Mouse (Mus musculus): ENCODE data around the gene Bms1. TPM values are rescaled to one million over a fixed set of nuclear protein-coding genes. Genes with fewer than 3 reads are reported as not detected.

Bms1 gene
- polyA plus RNA-seq, 1 experiment from 2014 or later = 49.2 TPM

DNA sequence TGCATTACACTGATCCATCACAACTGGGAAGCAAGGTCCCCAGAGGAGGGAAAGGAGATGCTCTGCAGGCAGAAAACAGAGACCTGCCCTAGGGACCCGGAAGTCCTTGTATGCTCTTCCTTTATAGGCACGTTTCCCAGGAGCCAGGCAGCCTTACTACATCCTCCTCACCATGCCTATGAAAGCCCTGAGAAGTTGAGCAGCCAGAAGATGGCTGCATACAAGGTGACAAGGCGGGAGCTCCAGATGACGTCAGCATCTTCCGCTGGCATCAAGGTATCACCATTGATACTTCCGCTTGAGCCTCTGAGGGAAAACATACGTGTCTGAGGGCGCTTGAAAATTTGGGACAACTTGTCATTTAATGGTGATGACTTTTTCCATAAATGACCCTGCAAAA lies 72.0 kb downstream of the Bms1 start:
- Histone ChIP-seq H3K4me1 (replicated peaks; ENCODE audit: control insufficient read depth, insufficient read depth, low read length) (no peaks in the 10 kb centered on the region), H3K27ac (ENCODE audit: low read depth, low read length) (no peak overlapping the region), H3K9me3 (ENCODE audit: control insufficient read depth, low read length) (no peaks in the 10 kb centered on the region), H3K27me3 (ENCODE audit: control insufficient read depth, insufficient read depth, low read length) (no peaks in the 10 kb centered on the region), H3K4me3 (ENCODE audit: low read depth, low read length) (no peak overlapping the region), H3K36me3 (ENCODE audit: control insufficient read depth, insufficient read depth, low read length) (no peaks in the 10 kb centered on the region), H3K4me2 (ENCODE audit: low read depth, low read length, severe bottlenecking) (no peak overlapping the region), H3K9ac (ENCODE audit: low read length) (no peak overlapping the region)
- 88% methylated on average over 8 of the region's 8 CpGs for WGBS
- ATAC-seq (replicated peaks; ENCODE audit: low FRiP score) = no peak
- no peak for DNase-seq (ENCODE audit: low spot score)

DNA sequence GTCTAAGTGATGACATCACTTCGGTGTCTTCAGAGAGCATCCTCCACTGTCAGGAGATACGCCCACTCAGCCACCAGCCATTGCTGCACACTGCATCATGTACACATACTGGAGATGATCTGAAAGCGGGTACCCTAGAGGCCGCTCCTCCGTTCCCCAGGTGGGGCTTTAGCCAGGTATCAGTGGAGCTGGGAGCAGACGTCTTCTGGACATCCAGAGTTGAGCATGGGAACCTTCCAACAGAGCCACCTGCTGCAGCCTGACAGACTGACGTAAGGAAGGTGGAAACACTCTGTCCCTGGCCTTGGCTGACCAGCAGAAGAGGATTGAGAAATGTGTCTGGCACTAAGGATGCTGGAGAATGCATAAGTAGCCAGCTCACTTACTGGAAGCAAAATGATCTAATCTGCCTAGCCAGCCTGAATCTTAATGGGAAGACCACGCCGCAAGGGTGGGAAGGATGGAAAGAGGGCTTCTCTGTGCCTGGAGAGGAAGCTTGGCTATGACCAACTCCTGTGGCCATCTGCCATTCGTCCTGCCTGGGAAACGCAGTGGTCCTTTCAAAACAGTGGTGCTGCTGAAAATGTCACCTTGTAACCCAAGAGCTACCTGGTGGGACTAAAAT lies 77.3 kb downstream of the Bms1 start:
- Histone ChIP-seq H3K36me3 (ENCODE audit: control insufficient read depth, insufficient read depth, low read length) (no peaks in the 10 kb centered on the region), H3K27ac (ENCODE audit: low read depth, low read length) (no peak overlapping the region), H3K4me3 (ENCODE audit: low read depth, low read length) (no peak overlapping the region), H3K4me1 (replicated peaks; ENCODE audit: control insufficient read depth, insufficient read depth, low read length) (no peaks in the 10 kb centered on the region), H3K4me2 (ENCODE audit: low read depth, low read length, severe bottlenecking) (no peak overlapping the region), H3K27me3 (ENCODE audit: control insufficient read depth, insufficient read depth, low read length) (no peaks in the 10 kb centered on the region), H3K9me3 (ENCODE audit: control insufficient read depth, low read length) (no peaks in the 10 kb centered on the region), H3K9ac (ENCODE audit: low read length) (no peak overlapping the region)
- no peak for DNase-seq (ENCODE audit: low spot score)
- WGBS = 88% methylated on average over 11 of the region's 11 CpGs
- no peak for ATAC-seq (replicated peaks; ENCODE audit: low FRiP score)

DNA sequence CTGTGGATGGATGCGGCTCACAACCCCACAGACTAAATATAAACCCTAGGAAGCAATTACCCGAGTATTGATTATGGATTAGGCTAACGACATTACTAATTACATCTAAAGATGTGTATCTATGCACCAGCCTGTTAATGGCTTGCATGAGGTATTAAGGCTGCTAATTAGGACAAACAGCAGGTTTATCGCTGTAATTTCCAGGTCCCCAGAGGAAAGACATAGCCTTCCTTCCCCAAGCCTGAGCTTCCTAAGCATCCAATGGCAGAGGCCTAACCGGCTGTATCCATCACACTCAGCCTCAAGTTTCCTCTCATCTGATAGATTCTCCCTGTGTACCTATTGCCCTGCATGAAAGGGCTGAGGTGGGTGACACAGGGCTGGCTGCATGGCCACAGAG lies 81.6 kb downstream of the Bms1 start:
- Histone ChIP-seq H3K9ac (ENCODE audit: low read length) (no peak overlapping the region), H3K4me3 (ENCODE audit: low read depth, low read length) (no peak overlapping the region), H3K36me3 (ENCODE audit: control insufficient read depth, insufficient read depth, low read length) (no peaks in the 10 kb centered on the region), H3K9me3 (ENCODE audit: control insufficient read depth, low read length) (no peaks in the 10 kb centered on the region), H3K27me3 (ENCODE audit: control insufficient read depth, insufficient read depth, low read length) (no peaks in the 10 kb centered on the region), H3K4me1 (replicated peaks; ENCODE audit: control insufficient read depth, insufficient read depth, low read length) (no peaks in the 10 kb centered on the region), H3K27ac (ENCODE audit: low read depth, low read length) (no peak overlapping the region), H3K4me2 (ENCODE audit: low read depth, low read length, severe bottlenecking) (no peak overlapping the region)
- no peak for ATAC-seq (replicated peaks; ENCODE audit: low FRiP score)
- WGBS = 76% methylated on average over 5 of the region's 5 CpGs
- DNase-seq (ENCODE audit: low spot score) = no peak

DNA sequence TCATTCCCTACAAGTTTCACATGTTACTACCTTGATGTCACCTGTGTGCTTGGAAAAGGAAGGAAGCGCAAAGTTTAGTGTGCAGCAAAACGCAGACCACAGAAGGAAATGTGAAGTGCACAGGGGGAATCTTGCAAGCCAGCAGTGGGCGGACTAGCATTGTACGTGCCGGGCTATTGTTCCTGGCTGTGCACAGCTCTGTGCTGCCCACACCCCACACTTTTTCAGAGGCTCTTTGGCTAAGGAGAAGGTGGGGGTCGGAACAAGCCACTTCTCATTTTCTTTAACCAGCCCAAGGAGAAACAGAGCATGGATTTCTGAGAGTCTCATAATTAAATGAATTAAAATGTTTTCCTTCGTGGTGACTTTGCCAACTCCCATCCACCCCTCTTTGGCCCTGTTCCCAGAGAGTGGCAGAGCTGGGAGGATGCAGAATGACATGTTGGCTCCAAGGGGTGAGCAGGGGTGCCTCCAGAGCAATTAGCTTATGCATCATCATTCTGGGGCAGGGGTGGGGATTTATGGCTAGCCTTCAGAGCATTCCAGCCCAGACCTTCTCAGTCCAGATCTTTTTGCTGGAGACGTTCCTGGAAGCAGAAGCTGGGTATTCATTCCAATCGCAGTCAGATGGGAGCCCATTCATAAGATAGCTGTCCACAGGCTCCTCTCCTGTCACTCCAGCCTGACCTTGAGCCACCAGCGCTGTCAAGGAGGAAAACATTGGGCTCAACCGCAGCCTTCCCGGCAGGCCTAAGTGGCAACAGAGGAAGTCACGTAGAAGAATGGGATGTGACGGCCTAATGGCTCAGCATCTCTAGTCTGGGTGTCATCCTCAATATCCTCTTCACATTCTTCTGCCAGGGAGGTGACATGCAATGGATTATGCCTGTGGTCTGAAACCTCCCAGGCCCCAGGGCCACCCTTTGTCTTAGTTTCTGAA lies 82.5 kb downstream of the Bms1 start:
- Histone ChIP-seq H3K4me3 (ENCODE audit: low read depth, low read length) (no peak overlapping the region), H3K36me3 (ENCODE audit: control insufficient read depth, insufficient read depth, low read length) (no peaks in the 10 kb centered on the region), H3K27ac (ENCODE audit: low read depth, low read length) (no peak overlapping the region), H3K9me3 (ENCODE audit: control insufficient read depth, low read length) (no peaks in the 10 kb centered on the region), H3K4me1 (replicated peaks; ENCODE audit: control insufficient read depth, insufficient read depth, low read length) (no peaks in the 10 kb centered on the region), H3K4me2 (ENCODE audit: low read depth, low read length, severe bottlenecking) (no peak overlapping the region), H3K27me3 (ENCODE audit: control insufficient read depth, insufficient read depth, low read length) (no peaks in the 10 kb centered on the region), H3K9ac (ENCODE audit: low read length) (no peak overlapping the region)
- WGBS = 72% methylated on average over 14 of the region's 14 CpGs
- no peak for ATAC-seq (replicated peaks; ENCODE audit: low FRiP score)
- DNase-seq (ENCODE audit: low spot score) = no peak

DNA sequence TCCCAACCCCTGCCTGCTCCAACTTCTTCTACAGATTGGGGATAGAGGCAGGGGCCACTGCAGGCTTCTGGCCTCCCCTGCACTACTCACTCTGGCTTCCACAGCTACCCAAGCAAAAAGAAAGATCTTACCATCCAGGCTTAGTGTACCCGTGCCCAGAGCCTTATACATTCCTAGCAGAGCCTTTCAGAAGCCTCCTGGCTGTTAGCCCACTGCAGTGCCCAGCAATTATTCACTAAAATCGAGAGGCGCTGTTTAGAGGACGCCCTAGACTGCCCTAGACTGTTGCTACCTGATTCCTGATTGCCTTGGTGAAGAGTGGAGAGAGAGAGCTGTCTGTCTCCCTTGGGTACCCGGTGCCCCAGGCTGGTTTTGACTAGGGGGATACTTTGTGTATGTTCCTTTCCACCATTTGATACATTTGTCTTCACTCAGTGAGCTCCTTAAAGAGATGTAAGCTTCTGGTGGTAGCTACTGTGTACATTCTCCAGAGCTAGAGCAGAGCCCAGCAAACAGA lies 83.3 kb downstream of the Bms1 start:
- Histone ChIP-seq H3K9ac (ENCODE audit: low read length) (no peak overlapping the region), H3K4me1 (replicated peaks; ENCODE audit: control insufficient read depth, insufficient read depth, low read length) (no peaks in the 10 kb centered on the region), H3K27me3 (ENCODE audit: control insufficient read depth, insufficient read depth, low read length) (no peaks in the 10 kb centered on the region), H3K4me2 (ENCODE audit: low read depth, low read length, severe bottlenecking) (no peak overlapping the region), H3K36me3 (ENCODE audit: control insufficient read depth, insufficient read depth, low read length) (no peaks in the 10 kb centered on the region), H3K4me3 (ENCODE audit: low read depth, low read length) (no peak overlapping the region), H3K27ac (ENCODE audit: low read depth, low read length) (no peak overlapping the region), H3K9me3 (ENCODE audit: control insufficient read depth, low read length) (no peaks in the 10 kb centered on the region)
- no peak for ATAC-seq (replicated peaks; ENCODE audit: low FRiP score)
- no peak for DNase-seq (ENCODE audit: low spot score)
- 79% methylated on average over 5 of the region's 5 CpGs for WGBS

DNA sequence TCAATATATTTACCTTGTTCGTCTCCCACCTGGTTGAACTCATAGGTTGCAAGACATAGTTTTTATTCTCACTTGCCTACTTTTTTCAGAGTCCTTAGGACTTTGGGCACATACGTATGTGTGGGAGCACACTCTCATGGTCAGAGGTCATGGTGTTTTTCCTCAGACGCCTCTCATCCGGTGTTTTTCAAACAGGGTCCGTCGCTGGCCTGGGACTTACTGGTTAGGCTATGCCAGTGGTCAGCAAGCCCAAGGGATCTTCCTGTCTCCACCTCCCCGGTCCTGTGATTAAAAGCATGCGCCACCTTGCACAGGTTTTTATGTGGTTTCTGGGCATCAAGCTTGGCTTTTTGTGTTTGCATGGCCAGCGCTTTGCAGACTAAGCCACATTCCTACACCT lies 85.4 kb downstream of the Bms1 start:
- no peak overlapping the region for H3K4me2 ChIP-seq (ENCODE audit: low read depth, low read length, severe bottlenecking)
- no peak for DNase-seq (ENCODE audit: low spot score)
- no peak for ATAC-seq (replicated peaks; ENCODE audit: low FRiP score)
- H3K4me3 ChIP-seq (ENCODE audit: low read depth, low read length) = no peak overlapping the region
- no peak overlapping the region for H3K9ac ChIP-seq (ENCODE audit: low read length)
- no peaks in the 10 kb centered on the region for H3K9me3 ChIP-seq (ENCODE audit: control insufficient read depth, low read length)
- WGBS = 91% methylated on average over 9 of the region's 9 CpGs
- H3K27ac ChIP-seq (ENCODE audit: low read depth, low read length) = no peak overlapping the region
- no peaks in the 10 kb centered on the region for H3K36me3 ChIP-seq (ENCODE audit: control insufficient read depth, insufficient read depth, low read length)
- H3K4me1 ChIP-seq (replicated peaks; ENCODE audit: control insufficient read depth, insufficient read depth, low read length) = no peaks in the 10 kb centered on the region
- no peaks in the 10 kb centered on the region for H3K27me3 ChIP-seq (ENCODE audit: control insufficient read depth, insufficient read depth, low read length)

Small RNAs within 50 kb of the gene (microRNA-seq; reads per million reads assigned to microRNA genes)
- not detected for gene Gm25953 (ENCODE audit: insufficient number of aligned reads)

Other genes with a start within 250 kb of the Bms1 start
- gene Ret, start 221.8 kb downstream of the Bms1 start, polyA plus RNA-seq (2014; fragmentation: Nextera tagmentation; extraction: Ambion mirVana) = 0.39 and 0.43 TPM in 2 replicates
- gene Zfp248, start 36.1 kb upstream of the Bms1 start, polyA plus RNA-seq (2014; fragmentation: Nextera tagmentation; extraction: Ambion mirVana) = 8.9 and 9.6 TPM in 2 replicates
- 7.1 and 7.2 TPM in 2 replicates for gene Zfp9, start 59.8 kb upstream of the Bms1 start, polyA plus RNA-seq (2014; fragmentation: Nextera tagmentation; extraction: Ambion mirVana)
- 25.8 and 26.1 TPM in 2 replicates for gene Ankrd26, start 142.8 kb upstream of the Bms1 start, polyA plus RNA-seq (2014; fragmentation: Nextera tagmentation; extraction: Ambion mirVana)